Mouse (Mus musculus) erythroblast, embryonic 14.5 days (primary cell): ENCODE measurements around the gene Grm1.

Experiments used
- GATA1 ChIP-seq: IDR thresholded peaks from 2 replicates; pipeline ENCODE4 v1.6.1; 2012; ENCODE audit warnings: low read length, inconsistent platforms, mixed read lengths
- TAL1 ChIP-seq: IDR thresholded peaks from 3 replicates; pipeline ENCODE4 v1.6.1; 2012; ENCODE audit warnings: low read length, inconsistent platforms, mixed read lengths

DNA sequence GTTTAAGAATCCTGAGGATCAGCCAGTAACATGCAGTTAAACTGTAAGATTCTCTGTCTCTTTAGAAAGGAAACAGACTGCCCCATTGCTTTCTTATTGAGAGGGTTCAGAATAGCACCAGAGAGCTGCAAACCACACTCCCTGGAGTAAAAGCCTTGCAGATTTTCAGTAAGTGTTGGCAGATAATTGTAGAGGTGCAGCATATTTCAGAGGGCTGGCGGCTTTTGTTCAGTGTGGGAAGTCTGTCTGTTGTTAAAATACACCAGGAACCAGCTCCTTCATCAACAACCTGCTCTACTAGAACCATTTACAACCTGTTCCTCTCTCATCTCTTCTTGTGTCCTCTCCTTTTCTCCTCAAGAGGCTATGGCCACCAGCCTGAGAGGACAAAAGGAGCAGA, 331.1 kb downstream of the Grm1 start:
- no peak for TF ChIP-seq TAL1
- TF ChIP-seq GATA1, result no peak
